Mouse (Mus musculus) stomach, embryonic 14.5 days (tissue): Measurements from ENCODE around the gene Cd4. TPM values are rescaled to one million over a fixed set of nuclear protein-coding genes. Genes with fewer than 3 reads are reported as not detected.

Experiments used
- ATAC-seq: fragments of 200-750 bp; cut with Nextera tagmentation; 2 replicates; pipeline ENCODE4 v1.8.0; 2017; ENCODE audit warnings: low read depth, moderate TSS enrichment; ENCODE audit not compliant: insufficient number of reproducible peaks, insufficient read depth, low FRiP score
- H3K27ac ChIP-seq: fragments of 300-500 bp; sonication (generic); 2 replicates; pipeline ENCODE4 v1.5.1; 2014; ENCODE audit warnings: mild to moderate bottlenecking, low read length, moderate library complexity, mixed read lengths
- H3K27me3 ChIP-seq: fragments of 300-500 bp; sonication (generic); 2 replicates; pipeline ENCODE4 v1.6.1; 2014; ENCODE audit warnings: low read length, control low read depth, mixed read lengths; ENCODE audit not compliant: control insufficient read depth, insufficient read depth
- H3K36me3 ChIP-seq: fragments of 300-500 bp; sonication (generic); 2 replicates; pipeline ENCODE4 v1.6.1; 2014; ENCODE audit warnings: mild to moderate bottlenecking, control low read depth, low read length, moderate library complexity, mixed read lengths; ENCODE audit not compliant: control insufficient read depth, insufficient read depth
- H3K4me1 ChIP-seq: fragments of 300-500 bp; sonication (generic); 2 replicates; pipeline ENCODE4 v1.6.1; 2014; ENCODE audit warnings: low read length, control low read depth, mixed read lengths; ENCODE audit not compliant: control insufficient read depth, insufficient read depth
- H3K4me2 ChIP-seq: fragments of 300-500 bp; sonication (generic); replicated peaks from 2 replicates; pipeline ENCODE4 v1.6.1; 2014; ENCODE audit warnings: low read depth, low read length, control low read depth
- H3K4me3 ChIP-seq: fragments of 300-500 bp; sonication (generic); 2 replicates; pipeline ENCODE4 v1.5.1; 2014; ENCODE audit warnings: low read depth, low read length, control low read depth
- H3K9ac ChIP-seq: fragments of 300-500 bp; sonication (generic); replicated peaks from 2 replicates; pipeline ENCODE4 v1.6.1; 2014; ENCODE audit warnings: low read depth, mild to moderate bottlenecking, control low read depth, low read length, moderate library complexity, mixed read lengths
- H3K9me3 ChIP-seq: fragments of 300-500 bp; sonication (generic); 2 replicates; pipeline ENCODE4 v1.6.1; 2016; ENCODE audit warnings: low read depth, low read length, control low read depth; ENCODE audit not compliant: control insufficient read depth
- WGBS: fragments of 180-500 bp; shearing (Covaris S2); extraction: QIAGEN DNeasy Blood & Tissue Kit; methylation state at CpG from one replicate; pipeline ENCODE4 v1.1.7; 2014; 5-methylcytosine and 5-hydroxymethylcytosine counted together
- polyA plus RNA-seq: library from polyadenylated mRNA; unstranded; fragments of >200 nt; fragmentation: Nextera tagmentation; extraction: Ambion mirVana; gene quantifications from 2 replicates; pipeline ENCODE4 v1.2.1, GENCODE M21; 2014

Cd4 gene
- polyA plus RNA-seq, 1 experiment from 2014 or later, result 0.43 TPM

GRCm38 (mm10) chr6:124930231-124930630, 42.2 kb upstream of the Cd4 start:
- peak overlapping the region; percentile 78 for H3K4me3 ChIP-seq
- H3K4me1 ChIP-seq, result peaks cover 22% of the 10 kb centered on the region
- H3K36me3 ChIP-seq, result peaks cover 21% of the 10 kb centered on the region
- no peak for ATAC-seq
- H3K27ac ChIP-seq, result peak overlapping the region; percentile 94; the same call in 1 of the 2 replicates
- 25% methylated on average over 1 of the region's 1 CpGs for WGBS
- peak overlapping the region; percentile 27; the same call in 1 of the 2 replicates for H3K4me2 ChIP-seq
- H3K9me3 ChIP-seq, result no peaks in the 10 kb centered on the region
- no peaks in the 10 kb centered on the region for H3K27me3 ChIP-seq
- no peak overlapping the region for H3K9ac ChIP-seq

- Histone ChIP-seq H3K27me3 (no peaks in the 10 kb centered on the region), H3K9ac (0 out of 2 replicates have a peak overlapping the region, but pooled peaks have one; percentile 15), H3K36me3 (no peaks in the 10 kb centered on the region), H3K9me3 (no peaks in the 10 kb centered on the region), H3K4me3 (peak overlapping the region; percentile 13; the same call in 1 of the 2 replicates), H3K4me1 (peaks cover 21% of the 10 kb centered on the region), H3K27ac (peak overlapping the region; percentile 93), H3K4me2 (peak overlapping the region; percentile 39)
- 23% methylated on average over 5 of the region's 5 CpGs for WGBS
- peak; percentile 64 for ATAC-seq
These were observed 37.9 kb upstream of the Cd4 start for GRCm38 (mm10) chr6:124925941-124926340.

DNA sequence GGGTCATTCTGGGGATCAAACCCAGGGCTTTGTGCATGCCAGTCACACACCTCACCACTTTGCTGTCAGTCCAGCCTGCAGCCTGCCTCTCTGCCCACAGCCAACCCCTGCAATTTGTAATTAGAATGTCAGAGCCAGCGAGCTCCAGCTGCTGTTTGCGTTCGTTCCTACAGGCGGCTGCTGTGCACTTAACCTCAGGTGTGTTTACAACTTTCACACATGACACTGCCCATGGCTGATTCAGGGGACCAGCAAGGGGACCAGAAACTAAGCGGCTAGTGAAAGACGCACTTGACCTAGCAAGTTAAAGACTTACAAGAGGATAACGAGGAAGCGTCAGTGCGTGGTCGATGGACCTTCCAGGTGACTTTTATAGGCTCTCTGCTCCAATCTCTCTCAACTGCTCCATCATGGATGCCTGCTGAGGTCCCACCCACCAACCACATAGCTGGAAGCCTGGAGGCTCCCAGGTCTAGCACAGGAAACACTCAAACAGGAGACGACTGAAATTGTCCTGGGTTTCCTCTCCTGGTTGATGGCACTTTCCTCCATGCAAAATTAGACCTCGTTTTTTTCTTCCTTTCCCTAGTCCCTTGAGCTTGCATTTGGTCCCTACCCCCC, 37.3 kb upstream of the Cd4 start:
- 0 out of 2 replicates have a peak overlapping the region, but pooled peaks have one; percentile 15 for H3K9ac ChIP-seq
- no peak for ATAC-seq
- H3K9me3 ChIP-seq, result no peaks in the 10 kb centered on the region
- H3K4me3 ChIP-seq, result peak overlapping the region; percentile 13; the same call in 1 of the 2 replicates
- H3K4me1 ChIP-seq, result peaks cover 26% of the 10 kb centered on the region
- no peaks in the 10 kb centered on the region for H3K27me3 ChIP-seq
- H3K4me2 ChIP-seq, result peak overlapping the region; percentile 39
- peak overlapping the region; percentile 93 for H3K27ac ChIP-seq
- H3K36me3 ChIP-seq, result no peaks in the 10 kb centered on the region
- WGBS, result 9% methylated on average over 12 of the region's 12 CpGs

DNA sequence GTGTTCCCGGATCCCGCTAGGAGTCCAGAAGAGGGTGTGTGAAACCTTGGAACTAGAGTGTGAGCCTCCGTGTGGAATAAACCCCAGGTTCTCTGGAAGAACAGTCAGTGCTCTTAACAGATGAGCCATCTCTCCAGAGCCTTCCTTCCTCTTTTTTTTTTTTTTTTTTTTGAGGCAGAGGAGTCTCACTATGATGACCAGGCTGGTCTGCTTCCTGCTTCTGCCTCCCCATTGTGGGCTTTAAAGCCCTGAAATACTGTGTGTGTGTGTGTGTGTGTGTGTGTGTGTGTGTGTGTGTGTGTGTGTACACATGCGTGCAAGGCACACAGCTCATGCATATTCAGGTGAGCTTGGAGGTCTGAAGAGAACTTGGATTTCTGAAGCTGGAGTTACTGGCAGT, 33.5 kb upstream of the Cd4 start:
- no peak for ATAC-seq
- Histone ChIP-seq H3K9me3 (no peaks in the 10 kb centered on the region), H3K27me3 (no peaks in the 10 kb centered on the region), H3K4me1 (peaks cover 28% of the 10 kb centered on the region), H3K27ac (peak overlapping the region; percentile 100; the same call in 1 of the 2 replicates), H3K4me2 (no peak overlapping the region), H3K4me3 (no peak overlapping the region), H3K36me3 (no peaks in the 10 kb centered on the region), H3K9ac (no peak overlapping the region)
- 58% methylated on average over 4 of the region's 4 CpGs for WGBS

DNA sequence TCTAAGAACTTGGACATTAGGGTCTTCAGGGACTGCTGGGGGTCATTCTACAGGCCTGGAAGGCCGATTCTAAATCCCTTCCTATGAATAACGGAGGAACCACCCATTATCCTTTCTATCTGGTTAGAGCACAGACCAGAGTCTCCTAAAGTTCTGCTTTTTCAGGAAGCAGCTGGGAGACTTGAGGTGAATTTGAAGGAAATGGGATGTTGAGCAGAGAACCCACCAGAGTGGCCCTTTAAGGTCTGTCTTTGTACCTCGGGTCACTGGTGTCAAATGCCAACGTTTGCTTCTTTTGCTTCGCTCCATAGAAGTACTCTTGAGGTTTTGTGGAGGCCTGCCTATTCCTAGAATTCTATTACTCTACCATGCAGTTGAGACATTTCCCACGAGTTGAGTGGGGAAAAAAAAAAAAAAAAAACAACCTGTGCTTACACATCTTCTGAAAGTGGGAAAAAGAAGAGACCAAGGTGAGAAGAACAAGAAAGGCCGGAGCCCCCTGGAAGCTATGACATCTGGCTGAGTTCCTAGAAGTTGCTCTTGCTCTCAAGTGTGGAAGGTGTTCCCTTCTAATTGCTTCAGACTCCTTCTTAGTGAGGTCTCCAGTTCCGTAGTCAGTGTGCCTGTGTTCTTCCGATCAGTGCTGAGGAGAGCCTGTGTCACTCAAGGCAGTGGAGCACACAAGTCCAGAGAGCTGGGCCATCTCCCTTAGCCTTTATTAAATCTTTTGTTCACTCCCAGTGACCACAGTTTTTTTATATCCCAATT, 32.5 kb upstream of the Cd4 start:
- H3K4me1 ChIP-seq, result peaks cover 27% of the 10 kb centered on the region
- no peaks in the 10 kb centered on the region for H3K9me3 ChIP-seq
- 29% methylated on average over 9 of the region's 9 CpGs for WGBS
- H3K4me2 ChIP-seq, result peak overlapping the region; percentile 99
- peak overlapping the region; percentile 100 for H3K27ac ChIP-seq
- H3K36me3 ChIP-seq, result 0 out of 2 replicates have a peak, but pooled peaks cover 2% of the 10 kb centered on the region
- ATAC-seq, result no peak
- H3K9ac ChIP-seq, result no peak overlapping the region
- H3K27me3 ChIP-seq, result no peaks in the 10 kb centered on the region
- H3K4me3 ChIP-seq, result peak overlapping the region; percentile 18

- Histone ChIP-seq H3K4me3 (peak within 1 kb of the TSS; percentile 18), H3K9ac (0 out of 2 replicates have a peak within 1 kb of the TSS, but pooled peaks have one; percentile 14), H3K4me1 (peaks cover 27% of the 10 kb centered on the region), H3K27me3 (no peaks in the 10 kb centered on the region), H3K9me3 (no peaks in the 10 kb centered on the region), H3K4me2 (peak within 1 kb of the TSS; percentile 99), H3K36me3 (peaks cover 8% of the 10 kb centered on the region; the same call in 1 of the 2 replicates), H3K27ac (peak within 1 kb of the TSS; percentile 100)
- ATAC-seq, result peak; percentile 87
- WGBS, result 2% methylated on average over 13 of the region's 13 CpGs
These were observed 31.8 kb upstream of the Cd4 start, which contains the start of gene Ptms for GRCm38 (mm10) chr6:124919695-124920317. Gene Ptms (minus strand): TSS chr6:124920103.

- H3K9ac ChIP-seq, result no peak overlapping the region
- peak overlapping the region; percentile 100 for H3K27ac ChIP-seq
- H3K4me2 ChIP-seq, result peak overlapping the region; percentile 99
- H3K4me1 ChIP-seq, result peaks cover 26% of the 10 kb centered on the region
- peak overlapping the region; percentile 18; the same call in 1 of the 2 replicates for H3K4me3 ChIP-seq
- WGBS, result 17% methylated on average over 14 of the region's 14 CpGs
- H3K36me3 ChIP-seq, result peaks cover 16% of the 10 kb centered on the region
- H3K9me3 ChIP-seq, result no peaks in the 10 kb centered on the region
- ATAC-seq, result no peak
- H3K27me3 ChIP-seq, result no peaks in the 10 kb centered on the region
These were observed 31.0 kb upstream of the Cd4 start for GRCm38 (mm10) chr6:124918890-124919627.

- Histone ChIP-seq H3K4me1 (peaks cover 26% of the 10 kb centered on the region), H3K36me3 (peaks cover 23% of the 10 kb centered on the region), H3K9ac (peak overlapping the region; percentile 25; the same call in 1 of the 2 replicates), H3K4me2 (peak overlapping the region; percentile 99), H3K9me3 (no peaks in the 10 kb centered on the region), H3K27ac (peak overlapping the region; percentile 100), H3K27me3 (no peaks in the 10 kb centered on the region), H3K4me3 (peak overlapping the region; percentile 85)
- 9% methylated on average over 7 of the region's 7 CpGs for WGBS
- no peak for ATAC-seq
These were observed 30.3 kb upstream of the Cd4 start for GRCm38 (mm10) chr6:124918331-124918690.
